Mouse (Mus musculus) R1 (cell line): ENCODE data around the gene Trmt61a.

ENCODE experiments used
- DNase-seq: peaks from one replicate; pipeline ENCODE4 v3.0.0-alpha.2; 2018; ENCODE audit warnings: low read depth, low spot score

Gene Trmt61a

DNA sequence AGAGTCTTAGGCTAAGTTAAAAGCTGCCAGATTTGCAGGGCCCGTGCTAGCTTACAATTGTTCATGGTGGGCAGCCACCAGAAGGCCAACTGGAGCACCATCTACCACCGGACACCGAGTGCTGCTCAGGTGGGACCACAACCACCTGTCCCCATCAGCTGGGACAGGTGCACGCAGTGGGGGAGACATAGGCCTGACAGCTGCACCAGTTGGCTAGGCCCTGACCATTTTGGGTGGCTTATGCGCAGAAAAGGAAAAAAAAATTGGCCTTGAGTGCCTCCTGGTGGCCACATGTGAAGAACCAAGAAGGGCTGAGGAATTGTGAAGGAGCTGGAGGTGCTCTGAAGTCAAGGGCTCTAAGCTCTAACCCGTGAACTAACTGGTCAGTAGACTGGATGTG, 18.3 kb downstream of the Trmt61a start:
- DNase-seq: peak; percentile 86

DNA sequence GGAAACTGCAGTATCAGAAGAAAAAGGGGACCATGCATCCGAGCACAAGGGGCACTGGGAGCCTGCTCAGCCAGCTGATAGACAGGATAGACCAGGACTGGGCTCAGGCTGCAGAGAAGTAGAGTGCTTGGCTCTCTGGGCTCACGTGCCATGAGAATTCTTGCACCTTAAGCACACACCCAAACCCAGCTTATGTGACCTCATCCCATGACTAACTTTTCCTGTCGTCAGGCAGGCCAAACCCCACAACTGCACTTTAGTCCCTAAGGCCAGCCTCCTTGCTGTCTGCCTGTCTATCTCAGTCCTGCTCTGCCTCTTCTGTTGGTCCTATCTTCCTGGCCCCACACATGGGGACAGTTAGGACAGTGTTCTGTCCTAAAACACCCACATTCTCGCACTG, 19.8 kb downstream of the Trmt61a start:
- no peak for DNase-seq

DNA sequence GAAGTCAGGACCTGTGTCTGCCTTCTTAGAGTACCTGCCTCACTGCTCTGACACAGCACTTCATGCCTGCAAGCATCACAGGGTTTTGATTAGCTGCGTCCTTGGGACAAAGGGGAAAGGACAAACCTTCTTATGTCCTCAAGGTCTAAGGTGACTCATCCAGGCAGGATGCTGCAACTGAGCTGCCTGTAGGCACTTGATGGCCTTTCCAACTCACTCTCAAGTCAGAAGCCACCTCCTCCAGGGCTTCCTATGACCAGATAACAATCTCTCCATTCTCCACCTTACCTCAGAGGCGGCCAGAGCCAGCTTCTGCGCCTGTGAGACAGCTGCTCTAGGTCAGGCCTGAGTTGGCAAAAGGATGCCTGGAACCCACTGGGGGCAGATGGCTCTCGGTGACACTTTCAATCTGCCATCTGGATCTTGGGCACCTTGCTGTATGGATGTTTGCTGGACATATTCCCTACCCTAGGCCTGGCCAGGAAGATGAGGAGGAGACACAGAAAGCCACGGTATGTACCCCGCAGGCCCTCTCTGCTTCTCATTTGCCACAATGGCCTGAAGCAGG, 20.5 kb downstream of the Trmt61a start:
- DNase-seq: no peak

DNA sequence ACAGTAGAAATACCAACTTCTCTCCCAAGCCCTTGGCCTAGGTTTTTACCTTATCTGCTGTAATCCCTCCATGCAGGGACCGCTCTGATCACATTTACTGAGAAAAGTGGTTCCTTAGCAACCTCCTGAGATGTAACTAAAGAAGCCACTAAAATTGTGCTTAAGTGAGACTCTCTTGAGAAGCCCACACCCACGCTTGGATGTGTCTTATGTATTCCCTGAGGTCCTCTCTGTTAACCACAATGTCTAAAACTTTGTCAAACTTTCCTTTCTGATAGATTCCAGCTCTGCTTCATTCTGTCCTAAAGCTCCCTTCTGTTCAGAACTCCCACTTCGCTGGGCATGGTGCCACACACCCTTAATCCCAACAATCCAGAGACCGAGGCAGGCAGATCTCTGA, 21.6 kb downstream of the Trmt61a start:
- DNase-seq: no peak

DNA sequence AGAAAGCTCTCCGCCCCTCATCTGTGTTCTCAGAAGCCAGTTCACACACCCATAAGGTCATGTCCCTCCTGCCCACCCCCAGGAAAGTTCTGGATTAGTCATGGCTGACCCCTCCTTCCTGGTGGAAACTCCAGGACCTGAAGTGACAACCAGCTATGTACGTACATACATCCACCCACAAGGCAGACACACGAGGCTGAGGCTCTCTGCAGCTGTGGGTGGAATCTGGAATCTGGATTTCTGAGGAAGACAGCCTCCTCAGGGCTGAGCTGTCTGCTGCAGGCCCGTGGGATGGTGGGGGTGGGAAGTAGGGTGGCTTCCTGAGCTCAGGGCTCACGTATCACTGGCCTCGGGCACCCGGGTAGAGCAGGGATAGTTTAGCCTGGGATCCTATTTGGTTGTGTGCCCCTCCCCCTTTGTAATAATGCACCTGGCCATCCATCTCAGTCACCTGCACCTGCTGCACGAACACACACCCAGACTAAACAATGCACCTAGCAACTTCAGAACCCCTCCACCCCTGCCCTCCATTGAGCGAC, 23.1 kb downstream of the Trmt61a start:
- no peak for DNase-seq

DNA sequence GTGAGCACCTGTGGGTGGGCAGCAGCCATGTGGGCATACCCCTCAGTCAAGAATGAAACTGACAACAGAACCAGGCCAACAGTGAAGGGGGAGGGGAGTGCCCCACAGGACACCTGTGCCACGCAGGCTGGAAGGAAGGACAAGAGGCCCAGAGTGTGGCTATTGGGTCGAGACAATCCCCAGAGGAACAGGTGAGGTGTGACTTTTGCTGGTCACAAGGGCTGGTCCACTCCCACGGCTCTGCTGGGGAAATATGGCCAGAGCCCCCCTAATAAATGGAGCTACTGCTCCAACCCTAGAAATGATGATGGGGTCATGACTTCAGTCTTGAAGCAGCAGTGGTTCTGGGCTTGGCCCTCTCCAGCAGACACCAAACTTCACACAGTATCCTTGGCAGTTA, 25.4 kb downstream of the Trmt61a start:
- DNase-seq: no peak

DNA sequence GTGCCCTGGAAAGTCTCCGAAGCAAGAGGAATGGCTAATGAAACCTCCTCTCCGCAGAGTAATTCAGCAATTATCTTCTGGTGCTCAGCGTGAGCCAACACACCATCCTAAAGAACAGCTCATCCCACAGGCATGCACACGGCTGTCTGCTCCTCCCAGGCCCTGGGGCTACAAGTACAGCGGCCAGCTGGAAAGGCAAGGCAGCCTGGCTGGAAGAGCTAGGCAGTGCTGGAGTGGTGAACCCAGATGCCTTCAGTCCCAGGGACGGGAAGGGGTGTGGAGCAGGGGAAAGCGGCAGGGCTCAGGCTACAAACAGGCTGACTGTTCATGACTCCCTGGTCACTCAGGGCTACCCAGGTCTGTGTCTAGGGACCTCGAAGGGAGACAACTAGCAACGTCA, 26.7 kb downstream of the Trmt61a start:
- DNase-seq: peak; percentile 61

DNA sequence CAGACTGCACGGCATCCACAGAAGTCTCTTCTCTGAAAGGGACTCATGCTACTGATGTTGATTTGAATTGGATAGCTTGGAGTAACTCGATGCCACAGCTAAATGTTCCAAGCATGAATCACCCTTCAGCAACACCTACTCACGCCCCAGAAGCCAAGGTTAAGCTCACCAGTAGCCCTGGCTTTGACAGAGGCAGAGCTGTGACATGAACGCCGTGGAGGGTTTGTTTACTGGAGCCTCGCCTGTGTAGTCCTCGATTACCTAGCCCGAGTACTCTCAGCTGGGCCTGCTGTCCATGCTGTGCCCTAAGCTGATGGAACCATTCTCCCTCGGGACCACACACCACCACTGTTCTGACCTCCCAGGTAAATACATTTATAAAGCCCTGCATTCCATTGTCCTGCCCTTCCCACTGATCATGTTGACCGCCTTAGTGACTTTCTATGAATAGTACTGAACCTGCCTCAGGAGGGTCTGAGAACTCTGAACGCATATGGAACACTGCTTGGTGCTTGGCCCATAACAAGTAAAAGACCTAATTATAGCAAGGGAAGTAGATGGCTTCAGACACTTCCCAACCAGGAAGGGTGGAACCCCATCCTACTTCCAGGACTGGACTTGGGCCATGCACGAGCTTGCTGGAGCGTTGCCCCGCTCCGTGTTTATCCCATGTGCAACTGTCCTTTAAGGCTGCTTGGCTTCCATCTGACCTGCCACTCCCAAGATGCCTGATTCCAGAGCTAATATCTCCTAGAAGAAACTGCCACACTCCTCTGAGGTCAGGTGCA, 27.5 kb downstream of the Trmt61a start:
- no peak for DNase-seq

DNA sequence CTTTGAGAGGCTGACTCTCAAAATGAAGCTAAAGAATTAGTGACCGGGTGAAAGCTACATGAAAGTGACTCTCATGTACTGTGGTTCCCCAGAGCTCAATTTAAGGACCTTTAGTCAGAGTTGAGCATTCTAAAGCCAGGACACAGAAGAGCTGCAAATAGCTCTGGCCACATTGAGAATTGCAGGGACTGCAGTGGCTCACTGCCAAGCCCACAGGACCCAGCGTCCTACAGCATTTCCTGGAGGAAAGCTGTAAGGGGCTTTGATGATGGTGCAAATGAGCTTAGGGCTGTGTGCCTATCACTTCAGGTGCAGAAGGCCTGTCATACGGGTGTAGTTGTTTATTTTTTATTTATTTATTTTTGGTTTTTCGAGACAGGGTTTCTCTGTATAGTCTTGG, 30.3 kb downstream of the Trmt61a start:
- DNase-seq: no peak

DNA sequence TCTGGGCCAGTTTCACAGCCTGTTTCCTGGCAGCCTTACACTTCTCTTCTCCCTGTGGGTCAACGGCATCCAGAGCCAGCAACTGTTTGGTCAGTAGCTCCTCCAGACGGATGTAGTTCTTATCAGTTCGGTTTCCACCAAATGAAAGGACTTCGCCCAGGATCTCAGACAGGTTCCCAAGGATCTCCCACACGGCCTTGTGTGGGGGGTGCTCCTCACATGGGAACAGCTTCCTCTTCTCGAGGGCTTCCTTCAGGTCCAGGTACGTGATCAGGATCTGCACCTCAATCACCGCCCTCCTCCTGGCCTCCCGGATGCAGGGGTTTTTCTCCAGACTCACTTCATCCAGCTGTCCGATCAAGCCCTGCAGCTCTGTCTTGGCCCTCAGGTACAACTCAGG, 32.2 kb downstream of the Trmt61a start:
- DNase-seq: no peak

DNA sequence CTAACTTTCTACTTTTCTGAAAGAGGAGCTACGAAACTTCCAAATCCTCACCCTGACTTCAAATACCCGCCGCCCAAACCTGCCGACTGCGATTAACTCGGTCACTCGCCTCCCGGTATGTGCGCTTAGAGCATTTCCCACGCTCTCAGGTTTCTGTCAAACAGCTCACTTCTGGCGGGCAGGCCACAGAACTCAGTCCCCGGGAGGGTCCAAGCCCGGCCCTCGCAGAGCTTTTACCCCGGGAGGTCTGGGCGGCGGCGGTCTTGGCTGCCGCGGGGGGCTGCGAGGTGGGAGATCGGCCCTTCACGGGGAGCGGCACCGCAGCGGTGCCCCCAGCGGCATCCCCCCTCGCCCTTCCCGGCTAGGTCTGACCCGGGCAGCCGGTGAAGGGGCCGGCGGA, 34.6 kb downstream of the Trmt61a start:
- DNase-seq: peak; percentile 76

DNA sequence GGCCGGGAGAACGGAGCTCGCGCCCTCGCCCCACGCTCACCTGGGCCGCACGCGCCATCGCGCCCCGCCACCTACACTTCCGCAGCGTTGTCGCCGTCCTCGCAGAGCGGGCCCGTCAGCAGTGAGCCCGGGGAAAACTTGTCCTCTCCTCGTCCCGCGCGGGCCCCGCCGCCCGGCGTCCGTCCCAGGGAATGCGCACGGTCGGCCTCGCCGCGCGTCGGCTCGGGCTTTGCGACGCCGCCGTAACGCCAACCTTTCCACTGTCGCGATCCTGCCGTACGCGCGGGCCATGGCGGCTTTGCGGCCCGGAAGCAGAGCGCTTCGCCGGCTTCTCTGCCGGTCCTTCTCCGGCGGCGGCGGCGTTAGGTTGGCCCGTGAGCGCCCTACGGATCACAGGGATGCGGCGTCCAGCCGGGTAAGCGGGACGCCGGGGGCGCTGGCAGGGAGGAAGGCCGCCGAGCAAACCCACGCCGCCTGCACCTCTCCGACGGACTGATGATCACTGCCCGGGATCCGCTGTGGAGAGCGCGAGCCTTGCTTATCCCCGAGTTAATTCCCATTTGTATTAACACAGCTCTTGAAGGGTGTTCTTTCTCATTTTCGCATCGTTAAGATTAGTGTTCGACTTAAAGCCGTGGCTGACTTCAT, 35.2 kb downstream of the Trmt61a start, which contains the start of the genes Bag5 and Apopt1:
TSS of gene Bag5 (minus strand) at position 254 of the 648 bp plus-strand sequence.
TSS of gene Apopt1 (plus strand) at position 258 of the 648 bp plus-strand sequence.
- DNase-seq: peak; percentile 84

DNA sequence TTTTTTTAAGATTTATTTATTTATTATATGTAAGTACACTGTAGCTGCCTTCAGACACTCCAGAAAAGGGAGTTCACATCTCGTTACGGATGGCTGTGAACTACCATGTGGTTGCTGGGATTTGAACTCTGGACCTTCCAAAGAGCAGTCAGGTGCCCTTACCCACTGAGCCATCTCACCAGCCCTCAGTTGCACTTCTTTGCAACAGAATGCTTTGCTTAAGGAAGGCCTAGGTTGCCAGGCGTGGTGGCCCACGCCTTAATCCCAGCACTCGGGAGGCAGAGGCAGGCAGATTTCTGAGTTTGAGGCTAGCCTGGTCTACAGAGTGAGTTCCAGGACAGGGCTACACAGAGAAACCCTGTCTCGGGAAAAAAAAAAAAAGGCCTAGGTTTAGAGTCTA, 36.0 kb downstream of the Trmt61a start:
- DNase-seq: peak; percentile 21

DNA sequence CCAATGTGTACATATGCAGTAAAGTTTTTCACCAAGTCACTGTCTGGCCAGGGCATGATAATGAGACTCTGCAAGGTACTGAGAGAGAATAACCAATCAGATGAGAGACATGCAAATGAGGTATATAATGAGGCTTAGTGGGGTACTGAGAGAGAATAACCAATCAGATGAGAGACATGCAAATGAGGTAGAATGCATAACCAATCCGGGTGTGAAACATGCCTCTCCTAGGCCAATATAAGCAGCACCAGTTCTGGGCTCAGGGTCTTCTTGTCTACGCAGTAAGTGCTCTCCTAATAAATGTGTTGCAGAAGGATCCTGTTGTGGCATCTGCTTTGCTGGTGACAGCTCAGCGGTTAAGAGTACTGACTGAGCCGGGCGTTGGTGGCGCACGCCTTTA, 38.6 kb downstream of the Trmt61a start:
- DNase-seq: peak; percentile 78

DNA sequence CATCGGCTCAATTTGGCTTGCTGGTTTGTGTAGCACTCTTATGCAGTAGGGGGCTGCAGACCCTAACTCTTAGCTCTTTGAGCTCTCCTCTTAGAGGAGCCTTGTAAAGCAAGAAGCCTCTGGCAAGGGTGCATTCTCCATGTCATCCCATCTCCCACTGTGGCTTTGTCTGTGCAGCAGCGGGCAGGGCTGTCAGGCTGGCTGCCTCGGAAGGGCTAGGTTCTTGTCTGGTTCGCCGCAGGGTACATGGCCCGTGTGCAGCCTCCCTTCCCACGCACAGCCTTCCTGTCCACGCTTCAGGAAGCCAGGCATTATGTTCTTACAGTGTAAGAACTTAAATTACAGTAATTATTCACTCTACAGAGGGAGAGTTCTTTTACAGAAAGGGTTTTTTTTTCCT, 40.8 kb downstream of the Trmt61a start:
- DNase-seq: no peak

DNA sequence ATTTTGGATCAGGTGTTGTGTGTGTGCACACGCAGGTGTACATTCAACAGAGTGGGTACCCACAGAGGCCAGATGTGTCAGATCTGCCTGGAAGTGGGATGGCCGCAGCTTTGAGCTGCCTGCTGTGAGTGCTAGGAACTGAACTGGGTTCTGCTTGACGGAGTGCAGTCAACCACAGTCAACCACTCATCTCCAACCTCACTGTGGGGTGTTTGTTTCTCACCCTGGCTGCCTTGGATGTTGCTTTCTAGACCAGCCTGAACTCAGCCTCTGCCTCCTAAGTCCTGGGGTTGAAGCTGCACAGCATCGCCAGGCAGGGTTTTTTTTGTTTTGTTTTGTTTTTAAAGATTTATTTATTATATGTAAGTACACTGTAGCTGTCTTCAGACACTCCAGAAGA, 42.3 kb downstream of the Trmt61a start:
- DNase-seq: peak; percentile 59

DNA sequence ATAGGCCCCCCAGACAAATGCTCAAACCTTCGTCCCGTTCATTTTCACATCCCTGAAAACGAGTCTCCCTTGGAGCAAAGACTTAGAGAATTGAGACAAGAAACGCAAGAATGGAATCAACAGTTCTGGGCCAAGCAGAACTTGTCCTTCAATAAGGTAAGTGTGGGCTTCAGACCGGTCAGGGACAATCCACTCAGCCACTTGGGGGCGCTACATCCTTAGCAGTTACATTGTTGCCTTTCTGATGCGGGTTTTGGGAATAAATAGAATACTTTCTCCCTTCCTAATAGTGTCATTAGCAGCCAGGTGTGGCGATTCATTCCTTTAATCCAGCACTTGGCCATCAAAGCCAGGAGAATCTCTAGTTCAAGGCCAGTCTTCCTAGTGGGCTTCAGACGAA, 44.7 kb downstream of the Trmt61a start:
- DNase-seq: peak; percentile 74

DNA sequence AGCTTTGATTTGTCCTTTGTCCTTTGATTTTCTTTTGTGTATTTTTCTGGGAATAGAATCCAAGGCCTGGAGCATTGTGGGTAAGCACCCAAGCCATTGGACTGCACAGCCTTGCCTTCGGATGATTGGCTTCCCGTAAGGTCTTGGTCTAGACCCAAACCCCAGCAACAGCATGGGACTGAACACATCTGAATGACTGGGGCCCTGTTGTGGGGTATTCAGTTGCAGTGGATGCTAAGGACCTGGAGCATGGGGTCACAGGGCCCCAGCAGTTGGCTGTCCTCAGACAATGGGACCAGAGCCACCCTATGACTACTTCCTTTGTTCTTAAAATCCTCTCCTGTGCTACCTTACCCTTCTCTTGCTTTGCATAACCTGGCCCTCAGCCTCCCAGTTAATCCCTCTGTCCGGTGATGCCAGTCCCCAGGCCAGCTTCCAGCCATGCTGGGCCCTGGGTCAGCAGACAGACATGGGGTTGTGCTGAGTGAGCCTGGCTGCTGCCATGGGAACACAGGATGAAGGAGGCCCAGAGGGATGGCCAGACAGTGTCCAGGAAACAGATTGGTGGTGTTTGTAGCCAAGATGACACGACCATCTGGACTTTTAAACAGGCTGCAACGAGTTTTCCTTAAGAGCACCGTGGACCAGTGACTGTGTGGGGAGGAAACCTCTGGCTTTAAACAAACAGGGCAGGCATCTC, 46.9 kb downstream of the Trmt61a start:
- no peak for DNase-seq

DNA sequence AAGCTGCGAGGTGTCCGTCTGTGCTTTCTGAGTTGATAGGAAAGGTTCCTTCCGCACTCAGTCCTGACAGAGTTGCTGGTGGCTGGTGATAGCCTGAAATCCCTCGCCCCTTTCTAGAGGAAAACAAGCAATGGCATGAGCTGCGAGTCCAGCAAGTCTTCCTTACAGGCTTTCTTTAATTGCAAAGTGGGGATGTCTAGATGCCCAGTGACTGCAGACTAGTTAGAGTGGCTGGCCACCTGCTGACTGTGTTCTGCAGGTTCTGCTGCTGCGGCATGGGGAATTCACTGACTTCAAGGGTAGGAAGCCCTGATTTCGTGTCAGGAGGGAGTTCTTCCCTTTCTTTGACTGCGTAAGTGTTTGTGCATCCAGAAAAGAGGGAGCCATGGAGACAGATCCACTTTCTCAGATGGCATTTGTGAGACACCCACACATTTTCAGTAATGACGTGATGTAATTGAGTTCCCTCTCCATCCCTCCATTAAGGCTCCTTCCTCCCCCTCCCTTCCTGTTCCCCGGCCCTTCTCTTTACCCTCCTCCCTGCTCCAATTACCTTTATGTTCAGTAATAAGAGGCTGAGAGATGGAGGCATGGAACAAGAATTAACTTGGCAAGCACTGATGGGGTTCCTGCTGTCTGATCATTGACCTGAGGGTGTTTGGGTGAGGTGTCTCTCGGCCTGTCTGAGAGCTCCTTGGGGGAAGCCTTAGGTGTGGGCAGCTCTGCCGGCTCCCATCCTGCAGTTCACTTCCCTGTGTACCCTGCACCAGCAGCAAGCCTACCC, 47.6 kb downstream of the Trmt61a start:
- no peak for DNase-seq

DNA sequence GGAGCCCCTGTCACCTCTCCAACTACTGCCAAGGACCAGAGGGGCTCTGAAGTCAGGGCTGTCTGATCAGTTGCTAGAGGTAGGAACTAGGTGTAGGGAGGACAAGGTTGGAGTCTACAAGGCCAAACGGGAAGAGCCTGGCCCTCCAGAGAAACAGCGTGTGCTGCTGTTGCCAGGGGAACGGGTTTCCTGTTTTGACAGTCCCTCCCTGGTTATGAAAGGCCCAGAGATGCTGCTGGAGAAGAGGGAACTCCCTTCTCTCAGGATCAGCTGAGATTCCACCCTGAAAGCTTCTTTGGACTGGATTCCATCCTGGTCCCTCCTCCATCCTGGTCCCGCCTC, 48.2 kb downstream of the Trmt61a start:
- DNase-seq: peak; percentile 68

DNA sequence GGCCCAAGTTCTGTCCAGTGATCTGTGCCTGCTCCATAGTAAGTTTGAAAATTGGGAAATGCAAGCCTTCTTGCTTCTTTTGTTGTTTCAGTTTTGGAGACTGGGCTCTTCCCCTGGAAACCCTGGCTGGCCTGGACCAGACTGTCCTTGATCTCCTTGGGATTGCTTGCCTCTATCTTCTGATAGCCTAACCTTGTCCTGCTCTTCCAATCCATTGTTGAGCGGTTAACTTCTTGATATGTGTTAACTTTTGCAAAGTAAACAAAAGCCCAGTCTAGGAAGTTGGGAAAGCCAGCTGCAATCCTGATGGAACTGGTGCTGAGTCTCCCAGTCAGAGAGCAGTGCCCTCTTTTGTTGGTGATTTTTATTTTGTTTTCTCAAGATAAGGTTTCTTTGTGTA, 50.1 kb downstream of the Trmt61a start:
- no peak for DNase-seq
